Mouse (Mus musculus): Measurements from ENCODE around the gene Il27ra. TPM values are rescaled to one million over a fixed set of nuclear protein-coding genes. Genes with fewer than 3 reads are reported as not detected.

The Il27ra gene
- polyA plus RNA-seq, 1 experiment from 2014 or later = 0.81 TPM

DNA sequence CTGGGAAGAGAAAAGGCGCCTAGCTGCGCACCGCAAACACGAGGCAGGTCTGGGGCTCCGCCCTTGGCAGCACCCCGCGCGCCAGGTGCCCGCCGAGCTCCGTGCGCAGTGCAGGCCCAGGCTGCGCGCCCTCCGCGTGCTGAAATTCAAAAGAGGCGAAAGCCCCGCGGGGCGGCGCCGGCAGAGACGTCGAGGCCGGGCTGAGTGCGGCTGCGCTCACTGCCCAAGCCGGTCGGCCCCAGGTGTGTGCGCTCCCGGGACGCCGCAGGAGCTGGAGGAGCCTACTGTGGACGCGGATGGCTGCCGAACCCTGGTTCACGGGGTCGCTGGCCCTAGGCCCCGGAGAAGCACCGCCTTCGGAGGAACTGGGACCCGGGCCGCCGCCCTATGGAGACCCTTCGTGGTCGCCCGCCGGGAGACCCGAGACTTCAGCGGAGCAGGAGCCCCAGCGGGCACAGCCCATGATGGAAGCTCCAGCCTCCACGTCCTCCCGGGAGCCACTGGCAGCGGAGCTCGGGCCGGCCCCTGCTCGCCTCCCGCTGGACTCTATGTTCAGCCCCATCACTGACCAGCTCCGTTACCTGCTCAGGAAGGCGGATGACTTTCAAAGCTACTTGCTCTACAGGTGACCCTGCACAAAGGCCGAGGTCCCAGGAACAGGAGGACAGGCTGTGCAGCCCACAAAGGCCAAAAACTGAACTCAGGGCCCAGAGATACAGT is 40.9 kb downstream of the Il27ra start, which contains the start of gene 1700067K01Rik:
Gene 1700067K01Rik, plus strand, starts transcription at position 222 of the 720 bp plus-strand sequence.
- Histone ChIP-seq H3K4me1 (peaks cover 39% of the 10 kb centered on the region), H3K4me3 (peak within 1 kb of the TSS; percentile 7; the same call in 1 of the 2 replicates), H3K9me3 (no peaks in the 10 kb centered on the region), H3K4me2 (replicated peaks) (peak within 1 kb of the TSS; percentile 32), H3K9ac (peak within 1 kb of the TSS; percentile 20; the same call in 1 of the 2 replicates), H3K27me3 (peaks cover 15% of the 10 kb centered on the region; the same call in 1 of the 2 replicates), H3K27ac (no peak within 1 kb of the TSS), H3K36me3 (peaks cover 20% of the 10 kb centered on the region)
- ATAC-seq (ENCODE audit: insufficient number of reproducible peaks, insufficient read depth, low FRiP score, low TSS enrichment) = no peak
- 24% methylated on average over 61 of the region's 61 CpGs for WGBS

DNA sequence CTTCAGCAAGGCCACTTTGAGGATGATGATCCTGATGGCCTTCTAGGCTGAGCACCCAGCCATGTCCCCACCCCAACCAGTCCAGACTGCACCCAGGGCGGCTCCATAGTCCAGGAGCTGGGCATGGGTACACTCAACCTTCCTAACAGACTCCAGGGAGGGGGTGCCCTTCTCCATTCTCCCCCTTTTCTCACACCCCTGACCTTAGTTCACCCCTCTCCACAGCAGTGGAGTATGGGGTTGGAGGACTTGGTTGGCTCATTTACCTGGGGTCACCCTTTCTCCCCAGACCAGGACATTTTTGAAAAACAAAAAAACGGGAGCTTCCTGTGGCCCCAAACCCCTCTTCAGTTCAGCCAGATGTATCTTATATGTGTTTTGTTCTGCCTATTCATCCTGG is 42.6 kb downstream of the Il27ra start:
- Histone ChIP-seq H3K4me2 (replicated peaks) (peak overlapping the region; percentile 83), H3K9me3 (no peaks in the 10 kb centered on the region), H3K27me3 (peaks cover 15% of the 10 kb centered on the region; the same call in 1 of the 2 replicates), H3K36me3 (peaks cover 23% of the 10 kb centered on the region), H3K9ac (no peak overlapping the region), H3K4me1 (peaks cover 41% of the 10 kb centered on the region), H3K4me3 (peak overlapping the region; percentile 81), H3K27ac (no peak overlapping the region)
- WGBS = 91% methylated on average over 2 of the region's 2 CpGs
- ATAC-seq (ENCODE audit: insufficient number of reproducible peaks, insufficient read depth, low FRiP score, low TSS enrichment) = no peak

DNA sequence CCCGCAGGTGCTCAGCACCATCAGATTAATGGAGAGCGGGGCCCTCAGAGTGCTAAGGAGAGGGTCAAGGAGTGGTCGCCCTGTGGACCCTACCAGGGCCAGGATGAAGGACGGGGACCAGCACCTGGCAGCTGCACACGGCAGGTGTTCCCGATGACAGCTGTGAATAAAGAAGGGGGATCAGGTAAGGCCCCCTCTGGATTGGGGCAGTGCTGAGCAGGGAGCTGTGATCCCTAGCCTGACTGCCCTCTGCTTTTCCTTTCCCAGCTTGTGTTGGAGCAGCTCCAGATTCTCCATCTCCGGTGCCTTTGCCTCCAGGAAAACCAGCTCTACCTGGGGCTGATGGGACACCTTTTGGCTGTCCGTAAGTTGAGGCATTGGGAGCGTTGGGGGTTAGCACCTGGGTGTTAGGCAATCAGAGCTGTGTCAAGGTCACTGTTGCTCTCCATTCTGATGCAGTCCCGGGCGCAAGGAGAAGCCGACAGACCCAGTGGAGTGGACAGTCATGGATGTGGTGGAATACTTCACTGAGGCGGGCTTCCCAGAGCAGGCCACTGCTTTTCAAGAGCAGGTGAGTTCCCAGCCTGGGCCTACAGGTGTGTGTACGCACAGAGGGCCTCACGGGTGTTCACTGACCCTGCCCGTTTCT is 43.2 kb downstream of the Il27ra start:
- Histone ChIP-seq H3K36me3 (peaks cover 29% of the 10 kb centered on the region), H3K9me3 (no peaks in the 10 kb centered on the region), H3K9ac (peak overlapping the region; percentile 82), H3K27ac (0 out of 2 replicates have a peak overlapping the region, but pooled peaks have one; percentile 93), H3K4me1 (peaks cover 41% of the 10 kb centered on the region), H3K4me2 (replicated peaks) (peak overlapping the region; percentile 83), H3K27me3 (peaks cover 15% of the 10 kb centered on the region; the same call in 1 of the 2 replicates), H3K4me3 (peak overlapping the region; percentile 81)
- WGBS = 68% methylated on average over 16 of the region's 16 CpGs
- no peak for ATAC-seq (ENCODE audit: insufficient number of reproducible peaks, insufficient read depth, low FRiP score, low TSS enrichment)

DNA sequence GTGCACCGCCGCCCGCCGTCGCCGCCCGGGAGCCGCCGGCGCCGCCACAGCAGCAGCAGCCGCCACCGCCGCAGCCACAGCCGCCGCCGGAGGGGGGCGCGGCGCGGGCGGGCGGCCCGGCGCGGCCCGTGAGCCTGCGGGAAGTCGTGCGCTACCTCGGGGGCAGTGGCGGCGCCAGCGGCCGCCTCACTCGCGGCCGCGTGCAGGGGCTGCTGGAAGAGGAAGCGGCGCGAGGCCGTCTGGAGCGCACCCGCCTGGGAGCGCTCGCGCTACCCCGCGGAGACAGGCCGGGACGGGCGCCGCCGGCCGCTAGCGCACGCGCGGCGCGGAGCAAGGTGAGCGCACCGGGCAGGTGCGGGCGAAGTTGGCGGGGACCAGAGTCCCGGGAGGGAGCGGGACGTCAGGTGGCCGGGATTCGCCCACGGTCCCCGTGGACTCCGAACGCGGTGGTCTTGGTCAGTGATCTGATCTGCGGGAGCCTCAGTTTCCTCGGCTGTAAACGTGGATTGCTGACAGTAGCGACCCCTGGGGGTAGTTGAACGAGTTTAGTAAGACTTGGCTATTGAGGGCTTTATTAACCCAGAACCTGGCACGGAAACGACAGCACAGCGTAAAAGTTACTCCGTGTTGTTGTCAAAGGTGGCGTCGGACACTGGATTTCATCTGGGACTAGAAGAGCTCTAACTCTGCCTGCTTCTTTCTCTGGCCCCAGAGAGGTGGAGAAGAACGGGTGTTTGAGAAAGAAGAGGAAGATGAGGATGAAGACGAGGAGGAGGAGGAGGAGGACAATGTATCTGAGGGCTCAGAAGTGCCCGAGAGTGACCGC is 43.9 kb downstream of the Il27ra start:
- Histone ChIP-seq H3K4me1 (peaks cover 37% of the 10 kb centered on the region), H3K4me3 (peak overlapping the region; percentile 81), H3K9me3 (no peaks in the 10 kb centered on the region), H3K27ac (peak overlapping the region; percentile 93), H3K9ac (peak overlapping the region; percentile 82), H3K4me2 (replicated peaks) (peak overlapping the region; percentile 83), H3K27me3 (peaks cover 15% of the 10 kb centered on the region; the same call in 1 of the 2 replicates), H3K36me3 (peaks cover 33% of the 10 kb centered on the region)
- under 1% methylated on average over 81 of the region's 92 CpGs for WGBS
- ATAC-seq (ENCODE audit: insufficient number of reproducible peaks, insufficient read depth, low FRiP score, low TSS enrichment) = 0 out of 2 replicates have a peak, but pooled peaks have one; percentile 23

DNA sequence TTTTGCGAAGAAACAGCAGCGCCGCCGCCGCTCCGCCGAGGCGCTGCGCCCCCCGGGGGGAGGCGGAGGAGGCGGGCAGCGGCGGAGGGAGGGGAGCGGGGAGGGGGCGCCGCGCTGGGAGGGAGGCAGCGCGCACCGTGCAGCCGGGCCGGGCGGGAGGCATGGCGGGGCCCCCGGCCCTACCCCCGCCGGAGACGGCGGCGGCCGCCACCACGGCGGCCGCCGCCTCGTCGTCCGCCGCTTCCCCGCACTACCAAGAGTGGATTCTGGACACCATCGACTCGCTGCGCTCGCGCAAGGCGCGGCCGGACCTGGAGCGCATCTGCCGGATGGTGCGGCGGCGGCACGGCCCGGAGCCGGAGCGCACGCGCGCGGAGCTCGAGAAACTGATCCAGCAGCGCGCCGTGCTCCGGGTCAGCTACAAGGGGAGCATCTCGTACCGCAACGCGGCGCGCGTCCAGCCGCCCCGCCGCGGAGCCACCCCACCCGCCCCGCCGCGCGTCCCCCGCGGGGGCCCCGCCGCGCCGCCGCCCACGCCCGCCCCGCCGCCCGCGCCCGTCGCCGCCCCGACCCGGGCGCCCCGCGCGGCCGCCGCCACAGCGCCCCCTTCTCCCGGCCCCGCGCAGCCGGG is 44.8 kb downstream of the Il27ra start, which contains the start of gene Samd1:
Gene Samd1, plus strand, starts transcription at position 162 of the 631 bp plus-strand sequence.
- H3K36me3 ChIP-seq = peaks cover 31% of the 10 kb centered on the region
- no peak for ATAC-seq (ENCODE audit: insufficient number of reproducible peaks, insufficient read depth, low FRiP score, low TSS enrichment)
- 1% methylated on average over 17 of the region's 112 CpGs for WGBS

DNA sequence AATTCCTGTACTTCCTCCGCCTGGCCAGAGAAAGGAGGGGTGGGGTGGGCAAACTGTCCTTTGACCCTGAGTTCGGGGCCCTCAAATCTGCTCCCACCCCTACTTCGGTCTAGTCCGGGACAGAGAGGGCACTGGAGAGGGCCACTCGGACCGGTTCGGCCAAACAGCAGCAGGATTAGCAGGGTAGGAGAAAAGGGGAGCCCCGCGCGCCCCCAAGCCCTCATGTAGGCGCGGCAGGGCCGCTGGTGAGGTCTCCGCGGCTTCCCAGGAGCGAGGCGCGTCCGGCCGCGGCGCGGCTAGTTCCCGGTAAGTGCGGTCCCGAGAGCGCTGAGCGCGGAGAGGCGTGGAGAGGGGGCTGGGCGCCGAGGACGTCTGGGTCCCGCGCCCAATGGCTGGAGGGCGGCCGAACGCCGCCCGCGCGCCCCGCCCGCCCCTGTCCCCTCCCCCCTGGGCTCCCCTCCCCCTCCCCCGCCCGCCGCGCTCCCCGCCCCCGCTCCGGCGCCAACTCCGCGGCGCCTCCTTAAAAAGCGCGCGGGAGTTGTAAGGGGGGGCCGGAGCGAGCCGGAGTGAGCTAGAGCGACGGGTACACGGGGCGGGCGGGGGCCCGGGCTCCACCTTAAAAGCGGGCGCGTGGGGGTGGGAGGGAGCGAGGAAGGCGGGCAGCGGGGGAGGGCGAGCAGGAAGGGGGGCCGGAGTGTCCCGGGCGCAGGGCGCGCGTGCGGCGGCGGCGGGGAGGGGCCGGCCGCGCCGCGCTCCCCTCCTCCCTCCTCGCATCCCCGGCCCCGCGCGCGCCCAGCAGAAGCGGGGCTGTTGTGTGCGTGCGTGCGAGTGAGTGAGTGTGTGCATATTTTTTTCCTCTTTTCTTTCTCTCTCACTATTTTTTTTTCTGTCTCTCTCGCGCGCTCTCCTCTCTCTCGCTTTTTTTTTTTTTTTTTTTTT is 45.6 kb downstream of the Il27ra start:
- WGBS = under 1% methylated on average over 22 of the region's 103 CpGs
- H3K9ac ChIP-seq = peak overlapping the region; percentile 86
- ATAC-seq (ENCODE audit: insufficient number of reproducible peaks, insufficient read depth, low FRiP score, low TSS enrichment) = peak; percentile 68
- peak overlapping the region; percentile 99 for H3K27ac ChIP-seq
- H3K9me3 ChIP-seq = no peaks in the 10 kb centered on the region
- peak overlapping the region; percentile 84 for H3K4me3 ChIP-seq
- H3K4me1 ChIP-seq = peaks cover 27% of the 10 kb centered on the region
- H3K4me2 ChIP-seq (replicated peaks) = peak overlapping the region; percentile 72
- H3K27me3 ChIP-seq = peaks cover 15% of the 10 kb centered on the region; the same call in 1 of the 2 replicates
- H3K36me3 ChIP-seq = peaks cover 36% of the 10 kb centered on the region

More for the DNA sequence above, 44.8 kb downstream of the Il27ra start, which contains the start of gene Samd1:
- peak within 1 kb of the TSS; percentile 83 for H3K4me2 ChIP-seq (replicated peaks)
- peak within 1 kb of the TSS; percentile 86 for H3K9ac ChIP-seq
- H3K4me3 ChIP-seq = peak within 1 kb of the TSS; percentile 84
- H3K9me3 ChIP-seq = no peaks in the 10 kb centered on the region
- peak within 1 kb of the TSS; percentile 99 for H3K27ac ChIP-seq
- peaks cover 29% of the 10 kb centered on the region for H3K4me1 ChIP-seq
- H3K27me3 ChIP-seq = peaks cover 15% of the 10 kb centered on the region; the same call in 1 of the 2 replicates

DNA sequence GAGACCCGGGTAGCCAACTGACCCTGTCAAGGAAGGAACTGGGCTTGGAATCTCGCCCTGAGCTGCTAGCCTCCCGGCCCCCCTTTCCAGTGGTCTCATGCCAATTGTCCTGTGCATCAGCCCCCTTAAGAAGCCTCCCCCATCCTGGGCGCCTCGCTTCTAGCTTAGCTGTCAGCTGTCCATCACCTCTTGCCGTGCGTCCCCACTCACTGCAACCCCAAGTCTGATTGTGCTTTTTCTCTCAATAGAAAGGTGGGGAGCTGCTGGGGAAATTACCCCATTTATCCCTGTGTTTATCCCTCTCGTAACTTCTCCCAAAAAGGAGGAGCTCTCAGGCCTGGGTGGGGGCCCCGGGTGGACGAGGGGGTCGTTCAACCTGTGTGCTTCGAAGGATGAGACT is 46.4 kb downstream of the Il27ra start:
- Histone ChIP-seq H3K36me3 (peaks cover 42% of the 10 kb centered on the region), H3K9me3 (no peaks in the 10 kb centered on the region), H3K4me1 (peaks cover 19% of the 10 kb centered on the region), H3K4me2 (replicated peaks) (peak overlapping the region; percentile 72), H3K27ac (peak overlapping the region; percentile 99), H3K27me3 (peaks cover 8% of the 10 kb centered on the region; the same call in 1 of the 2 replicates), H3K4me3 (peak overlapping the region; percentile 84), H3K9ac (peak overlapping the region; percentile 86)
- 14% methylated on average over 12 of the region's 12 CpGs for WGBS
- no peak for ATAC-seq (ENCODE audit: insufficient number of reproducible peaks, insufficient read depth, low FRiP score, low TSS enrichment)

DNA sequence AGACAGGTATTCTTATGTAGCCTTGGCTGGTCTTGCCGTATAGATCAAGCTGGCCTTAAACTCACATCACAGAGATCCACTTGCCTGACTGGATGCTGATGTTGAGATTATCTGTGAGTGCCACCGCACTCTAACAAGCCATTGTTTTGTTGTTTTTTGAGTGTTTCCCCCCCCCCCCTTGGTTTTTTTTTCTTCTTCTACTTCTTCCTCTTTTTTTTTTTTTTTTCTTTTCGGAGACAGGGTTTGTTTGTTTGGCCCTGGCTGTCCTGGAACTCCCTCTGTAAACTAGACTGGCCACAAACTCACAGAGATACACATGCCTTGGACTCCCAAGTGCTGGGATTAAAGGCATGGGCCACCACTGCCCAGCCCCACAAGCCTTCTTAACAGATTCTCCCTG is 48.4 kb downstream of the Il27ra start:
- WGBS = 82% methylated on average over 3 of the region's 3 CpGs
- H3K27ac ChIP-seq = no peak overlapping the region
- ATAC-seq (ENCODE audit: insufficient number of reproducible peaks, insufficient read depth, low FRiP score, low TSS enrichment) = no peak
- no peaks in the 10 kb centered on the region for H3K9me3 ChIP-seq
- peaks cover 10% of the 10 kb centered on the region for H3K4me1 ChIP-seq
- H3K36me3 ChIP-seq = peaks cover 48% of the 10 kb centered on the region
- no peak overlapping the region for H3K4me3 ChIP-seq
- no peak overlapping the region for H3K9ac ChIP-seq
- no peak overlapping the region for H3K4me2 ChIP-seq (replicated peaks)
- H3K27me3 ChIP-seq = no peaks in the 10 kb centered on the region

DNA sequence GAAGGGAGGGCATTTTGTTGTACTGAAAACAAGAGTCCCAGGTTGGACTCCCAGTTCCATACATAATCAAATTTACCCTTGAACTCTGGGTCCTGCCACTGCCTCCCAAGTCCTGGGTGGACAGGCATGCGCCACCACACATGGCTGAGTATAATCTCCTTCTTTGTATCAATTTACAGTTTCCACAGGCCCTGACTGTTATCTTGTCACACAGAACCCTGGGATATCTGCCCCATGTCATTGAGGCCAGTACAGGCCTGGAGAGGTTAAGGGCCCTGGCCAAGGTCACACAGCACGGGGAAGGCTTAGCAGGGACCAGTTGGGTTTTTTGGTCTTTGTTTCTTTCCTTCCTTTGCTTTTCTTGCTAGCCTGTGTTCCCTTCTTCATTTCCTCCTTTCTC is 49.9 kb downstream of the Il27ra start:
- H3K36me3 ChIP-seq = peaks cover 63% of the 10 kb centered on the region
- WGBS = 85% methylated on average over 2 of the region's 2 CpGs
- H3K4me1 ChIP-seq = 0 out of 2 replicates have a peak, but pooled peaks cover 6% of the 10 kb centered on the region
- ATAC-seq (ENCODE audit: insufficient number of reproducible peaks, insufficient read depth, low FRiP score, low TSS enrichment) = no peak
- no peaks in the 10 kb centered on the region for H3K9me3 ChIP-seq
- no peak overlapping the region for H3K4me3 ChIP-seq
- no peaks in the 10 kb centered on the region for H3K27me3 ChIP-seq
- no peak overlapping the region for H3K4me2 ChIP-seq (replicated peaks)
- no peak overlapping the region for H3K27ac ChIP-seq
- H3K9ac ChIP-seq = no peak overlapping the region

DNA sequence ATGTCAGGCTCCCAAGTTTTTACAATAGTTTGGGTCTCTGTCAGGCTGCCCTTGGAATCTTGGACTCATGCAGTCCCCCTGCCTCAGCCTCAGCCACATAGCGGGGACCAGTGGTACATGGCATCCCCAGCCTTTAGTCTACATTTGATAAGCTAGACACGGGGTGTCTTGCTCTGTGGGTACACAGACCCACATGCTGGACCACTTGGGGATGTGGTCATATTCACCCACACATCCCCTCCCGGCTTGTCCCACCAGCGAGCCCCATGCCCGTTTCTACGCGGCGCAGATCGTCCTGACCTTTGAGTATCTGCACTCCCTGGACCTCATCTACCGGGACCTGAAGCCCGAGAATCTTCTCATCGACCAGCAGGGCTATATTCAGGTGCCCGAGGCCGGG is 52.2 kb downstream of the Il27ra start:
- Histone ChIP-seq H3K4me1 (no peaks in the 10 kb centered on the region), H3K27me3 (no peaks in the 10 kb centered on the region), H3K4me2 (replicated peaks) (no peak overlapping the region), H3K4me3 (no peak overlapping the region), H3K36me3 (peaks cover 84% of the 10 kb centered on the region), H3K9ac (no peak overlapping the region), H3K9me3 (no peaks in the 10 kb centered on the region), H3K27ac (no peak overlapping the region)
- ATAC-seq (ENCODE audit: insufficient number of reproducible peaks, insufficient read depth, low FRiP score, low TSS enrichment) = no peak
- WGBS = 95% methylated on average over 14 of the region's 14 CpGs
